Mouse (Mus musculus) embryonic facial prominence, embryonic 12.5 days (tissue): ENCODE measurements around the gene Exd1. TPM values are rescaled to one million over a fixed set of nuclear protein-coding genes. Genes with fewer than 3 reads are reported as not detected.
"Not testable (repeated sequence)": the region's sequence is repeated elsewhere in the genome, so short reads cannot be mapped to it uniquely, and the experiment has no call there.

Source experiments
- ATAC-seq: fragments of 200-750 bp; cut with Nextera tagmentation; 2 replicates; pipeline ENCODE4 v1.8.0; 2017; ENCODE audit not compliant: insufficient number of reproducible peaks, insufficient read depth, low FRiP score, low TSS enrichment
- H3K27ac ChIP-seq: fragments of 300-500 bp; sonication (generic); 2 replicates; pipeline ENCODE4 v1.5.1; 2016; ENCODE audit warnings: mild to moderate bottlenecking
- H3K27me3 ChIP-seq: fragments of 300-500 bp; sonication (generic); 2 replicates; pipeline ENCODE4 v1.6.1; 2016; ENCODE audit warnings: mild to moderate bottlenecking, moderate library complexity
- H3K36me3 ChIP-seq: fragments of 300-500 bp; sonication (generic); 2 replicates; pipeline ENCODE4 v1.6.1; 2016; ENCODE audit warnings: mild to moderate bottlenecking
- H3K4me1 ChIP-seq: fragments of 300-500 bp; sonication (generic); 2 replicates; pipeline ENCODE4 v1.6.1; 2016
- H3K4me2 ChIP-seq: fragments of 300-500 bp; sonication (generic); replicated peaks from 2 replicates; pipeline ENCODE4 v1.6.1; 2016; ENCODE audit warnings: mild to moderate bottlenecking, moderate library complexity
- H3K4me3 ChIP-seq: fragments of 300-500 bp; sonication (generic); 2 replicates; pipeline ENCODE4 v1.5.1; 2016; ENCODE audit warnings: mild to moderate bottlenecking
- H3K9ac ChIP-seq: fragments of 300-500 bp; sonication (generic); 2 replicates; pipeline ENCODE4 v1.6.1; 2016; ENCODE audit warnings: mild to moderate bottlenecking, moderate library complexity
- H3K9me3 ChIP-seq: fragments of 300-500 bp; sonication (generic); 2 replicates; pipeline ENCODE4 v1.6.1; 2016; ENCODE audit warnings: mild to moderate bottlenecking, moderate library complexity
- WGBS: fragments of 180-500 bp; shearing (Covaris S2); methylation state at CpG from one replicate; pipeline ENCODE4 v1.1.7; 2016; 5-methylcytosine and 5-hydroxymethylcytosine counted together
- polyA plus RNA-seq: library from polyadenylated mRNA; unstranded; fragments of >200 nt; fragmentation: Nextera tagmentation; extraction: Ambion mirVana; gene quantifications from 2 replicates; pipeline ENCODE4 v1.2.1, GENCODE M21; 2016

Gene Exd1
- polyA plus RNA-seq, 1 experiment from 2014 or later = 0.32 TPM

- Histone ChIP-seq H3K4me3 (no peak overlapping the region), H3K9ac (no peak overlapping the region), H3K9me3 (no peaks in the 10 kb centered on the region), H3K4me1 (no peaks in the 10 kb centered on the region), H3K27me3 (no peaks in the 10 kb centered on the region), H3K4me2 (no peak overlapping the region), H3K27ac (no peak overlapping the region), H3K36me3 (no peaks in the 10 kb centered on the region)
- no peak for ATAC-seq
- 41% methylated on average over 4 of the region's 4 CpGs for WGBS
These were observed 22.0 kb downstream of the Exd1 start for GRCm38 (mm10) chr2:119525422-119525821.

- H3K4me1 ChIP-seq = no peaks in the 10 kb centered on the region
- H3K9ac ChIP-seq = no peak overlapping the region
- no peaks in the 10 kb centered on the region for H3K36me3 ChIP-seq
- no peak overlapping the region for H3K27ac ChIP-seq
- no peaks in the 10 kb centered on the region for H3K9me3 ChIP-seq
- H3K4me3 ChIP-seq = no peak overlapping the region
- 74% methylated on average over 4 of the region's 4 CpGs for WGBS
- H3K27me3 ChIP-seq = no peaks in the 10 kb centered on the region
- ATAC-seq = no peak
- no peak overlapping the region for H3K4me2 ChIP-seq
These were observed 23.6 kb downstream of the Exd1 start for GRCm38 (mm10) chr2:119523836-119524235.

DNA sequence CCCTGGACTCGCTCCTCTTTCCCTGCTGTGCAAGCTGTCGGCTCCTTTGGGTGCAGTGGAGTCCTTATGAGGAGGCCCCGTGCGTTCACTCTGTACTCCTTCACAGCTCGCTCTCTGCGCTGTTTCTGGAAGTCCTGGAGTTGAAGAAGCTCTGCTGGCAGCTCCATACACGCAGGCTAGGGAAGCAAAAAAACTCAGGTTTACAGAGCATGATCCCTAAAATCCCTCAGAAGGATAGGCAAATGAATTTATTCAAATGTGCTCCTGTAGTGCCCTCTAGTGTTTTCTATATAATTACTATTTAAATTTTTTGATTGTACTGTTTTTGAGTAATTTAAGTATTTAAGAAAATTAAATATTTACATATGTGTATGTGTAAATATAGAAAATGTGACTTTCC lies 26.9 kb downstream of the Exd1 start:
- no peak for ATAC-seq
- Histone ChIP-seq H3K36me3 (no peaks in the 10 kb centered on the region), H3K4me3 (no peak overlapping the region), H3K9me3 (no peaks in the 10 kb centered on the region), H3K9ac (no peak overlapping the region), H3K4me1 (no peaks in the 10 kb centered on the region), H3K4me2 (no peak overlapping the region), H3K27me3 (no peaks in the 10 kb centered on the region), H3K27ac (no peak overlapping the region)
- 63% methylated on average over 7 of the region's 7 CpGs for WGBS

DNA sequence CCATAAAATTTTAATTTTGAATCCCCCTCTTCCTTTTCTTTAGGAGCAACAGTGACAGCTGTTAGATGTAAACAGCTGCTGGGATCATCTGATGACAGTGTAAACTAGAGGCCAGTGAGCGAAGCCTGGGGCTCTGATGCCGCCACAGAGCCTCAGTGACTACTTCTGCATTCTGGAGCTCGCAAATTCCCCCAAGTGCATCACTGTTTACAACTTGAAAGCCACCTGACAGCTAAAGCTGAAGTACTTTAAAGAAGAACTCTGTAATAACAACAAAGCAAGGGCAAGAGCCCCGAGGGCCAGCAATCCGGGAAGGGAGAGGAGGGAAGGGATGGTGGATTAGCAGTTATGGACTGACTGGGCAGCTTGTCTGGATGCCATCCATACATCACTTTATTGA lies 30.6 kb downstream of the Exd1 start:
- Histone ChIP-seq H3K27ac (no peak overlapping the region), H3K4me2 (no peak overlapping the region), H3K4me3 (no peak overlapping the region), H3K36me3 (no peaks in the 10 kb centered on the region), H3K4me1 (no peaks in the 10 kb centered on the region), H3K27me3 (no peaks in the 10 kb centered on the region), H3K9me3 (no peaks in the 10 kb centered on the region), H3K9ac (no peak overlapping the region)
- ATAC-seq = no peak
- 46% methylated on average over 5 of the region's 5 CpGs for WGBS

GRCm38 (mm10) chr2:119514026-119514522 lies 33.4 kb downstream of the Exd1 start:
- Histone ChIP-seq H3K4me1 (no peaks in the 10 kb centered on the region), H3K9ac (no peak overlapping the region), H3K4me2 (no peak overlapping the region), H3K36me3 (no peaks in the 10 kb centered on the region), H3K27ac (no peak overlapping the region), H3K9me3 (no peaks in the 10 kb centered on the region), H3K27me3 (no peaks in the 10 kb centered on the region), H3K4me3 (no peak overlapping the region)
- 71% methylated on average over 3 of the region's 3 CpGs for WGBS
- no peak for ATAC-seq

DNA sequence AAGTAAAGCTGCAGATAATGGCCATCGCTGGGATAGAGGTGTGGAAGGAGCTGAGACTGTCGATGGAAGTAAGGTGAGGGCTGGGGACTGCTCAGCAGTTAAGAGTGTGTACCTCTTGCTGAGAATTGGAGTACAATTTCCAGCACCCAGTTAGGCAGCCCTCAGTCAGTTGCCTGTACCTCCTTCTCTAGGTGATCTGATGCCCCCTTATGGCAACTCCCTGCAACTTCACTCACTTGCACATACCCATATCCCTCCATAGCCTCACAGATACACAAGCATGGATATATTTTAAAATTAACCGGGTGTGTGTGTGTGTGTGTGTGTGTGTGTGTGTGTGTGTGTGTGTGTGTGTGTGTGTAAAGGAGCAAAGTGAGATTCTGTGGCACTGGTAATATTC lies 35.1 kb downstream of the Exd1 start:
- Histone ChIP-seq H3K4me3 (no peak overlapping the region), H3K9ac (no peak overlapping the region), H3K9me3 (no peaks in the 10 kb centered on the region), H3K27ac (no peak overlapping the region), H3K4me1 (no peaks in the 10 kb centered on the region), H3K4me2 (no peak overlapping the region), H3K36me3 (no peaks in the 10 kb centered on the region), H3K27me3 (no peaks in the 10 kb centered on the region)
- ATAC-seq = no peak
- WGBS = 77% methylated on average over 3 of the region's 3 CpGs

- H3K4me3 ChIP-seq = no peak overlapping the region
- no peaks in the 10 kb centered on the region for H3K9me3 ChIP-seq
- no peaks in the 10 kb centered on the region for H3K4me1 ChIP-seq
- H3K27ac ChIP-seq = no peak overlapping the region
- no peak overlapping the region for H3K4me2 ChIP-seq
- 81% methylated on average over 2 of the region's 2 CpGs for WGBS
- H3K27me3 ChIP-seq = no peaks in the 10 kb centered on the region
- H3K36me3 ChIP-seq = no peaks in the 10 kb centered on the region
- no peak for ATAC-seq
- no peak overlapping the region for H3K9ac ChIP-seq
These were observed 36.6 kb downstream of the Exd1 start for GRCm38 (mm10) chr2:119510856-119511255.

DNA sequence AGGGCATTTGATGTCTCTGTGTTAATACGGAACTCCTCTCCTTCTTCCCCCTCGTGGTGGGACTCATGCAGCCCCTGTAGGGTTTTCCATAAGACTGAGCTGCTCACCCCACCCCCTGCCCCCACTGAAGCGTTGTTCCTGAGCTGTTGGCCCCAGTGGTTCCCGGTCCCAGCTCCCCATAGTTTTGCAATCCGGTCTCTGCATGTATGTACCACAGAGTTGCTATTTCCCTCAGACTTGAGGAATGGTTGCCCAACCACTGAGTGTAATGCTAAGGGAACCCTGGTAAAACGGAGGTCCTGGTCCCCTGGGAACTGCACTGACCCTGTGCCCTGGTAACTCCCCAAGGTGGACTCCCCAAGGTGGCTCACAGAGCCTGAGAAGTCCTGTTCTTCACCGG lies 38.9 kb downstream of the Exd1 start:
- not testable (repeated sequence) for H3K27me3 ChIP-seq, H3K27ac ChIP-seq, H3K4me2 ChIP-seq, H3K4me3 ChIP-seq, ATAC-seq, H3K36me3 ChIP-seq, H3K9me3 ChIP-seq, H3K4me1 ChIP-seq, H3K9ac ChIP-seq
- WGBS = 66% methylated on average over 7 of the region's 7 CpGs

DNA sequence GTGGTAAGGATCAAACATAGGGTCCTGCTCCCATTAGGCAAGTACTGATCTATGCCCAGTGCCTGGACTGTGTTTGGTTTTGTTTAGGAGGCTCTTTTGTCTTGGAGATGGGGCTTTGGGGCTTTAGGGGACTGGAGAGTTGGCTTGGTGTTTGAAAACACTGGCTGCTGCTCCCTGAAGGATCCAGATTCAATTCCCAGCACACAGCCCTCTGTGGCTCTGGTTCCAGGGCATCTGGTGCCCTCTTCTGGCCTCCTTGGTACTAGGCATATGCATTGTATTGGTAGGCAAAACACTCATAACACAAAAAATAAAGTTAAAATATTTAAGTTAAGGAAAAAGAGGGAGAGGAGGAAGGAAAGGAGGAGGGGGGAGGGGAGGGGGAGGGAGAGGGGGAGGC lies 40.3 kb downstream of the Exd1 start:
- no peak overlapping the region for H3K4me3 ChIP-seq
- ATAC-seq = no peak
- H3K4me1 ChIP-seq = no peaks in the 10 kb centered on the region
- no peaks in the 10 kb centered on the region for H3K36me3 ChIP-seq
- H3K27ac ChIP-seq = no peak overlapping the region
- H3K9ac ChIP-seq = no peak overlapping the region
- H3K27me3 ChIP-seq = no peaks in the 10 kb centered on the region
- no peak overlapping the region for H3K4me2 ChIP-seq
- H3K9me3 ChIP-seq = no peaks in the 10 kb centered on the region

- Histone ChIP-seq H3K4me3 (no peak overlapping the region), H3K9me3 (no peaks in the 10 kb centered on the region), H3K36me3 (no peaks in the 10 kb centered on the region), H3K4me1 (no peaks in the 10 kb centered on the region), H3K9ac (no peak overlapping the region), H3K4me2 (no peak overlapping the region), H3K27ac (no peak overlapping the region), H3K27me3 (no peaks in the 10 kb centered on the region)
- no peak for ATAC-seq
- 68% methylated on average over 2 of the region's 2 CpGs for WGBS
These were observed 46.3 kb downstream of the Exd1 start for GRCm38 (mm10) chr2:119500965-119501652.

DNA sequence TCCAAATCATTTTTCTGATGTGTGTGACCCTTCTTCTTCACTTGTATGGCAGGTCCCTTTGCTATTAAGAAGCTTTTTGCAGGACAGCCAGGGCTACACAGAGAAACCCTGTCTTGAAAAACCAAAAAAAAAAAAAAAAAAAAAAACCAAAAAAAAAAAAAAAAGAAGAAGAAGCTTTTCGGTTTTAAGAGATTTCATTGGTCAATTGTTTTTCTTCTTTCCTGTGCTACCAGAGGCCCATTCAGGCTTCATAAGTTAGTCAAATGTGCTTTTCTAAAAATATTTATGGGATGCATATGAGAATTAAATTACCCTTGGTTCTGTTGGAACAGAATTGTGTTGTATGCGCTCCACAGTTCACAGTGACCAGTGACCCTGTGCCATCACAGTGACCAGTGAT lies 48.6 kb downstream of the Exd1 start:
- WGBS = 88% methylated on average over 2 of the region's 2 CpGs
- no peak for ATAC-seq
- Histone ChIP-seq H3K9ac (no peak overlapping the region), H3K4me3 (no peak overlapping the region), H3K27ac (no peak overlapping the region), H3K9me3 (no peaks in the 10 kb centered on the region), H3K27me3 (no peaks in the 10 kb centered on the region), H3K4me2 (no peak overlapping the region), H3K36me3 (no peaks in the 10 kb centered on the region), H3K4me1 (no peaks in the 10 kb centered on the region)

DNA sequence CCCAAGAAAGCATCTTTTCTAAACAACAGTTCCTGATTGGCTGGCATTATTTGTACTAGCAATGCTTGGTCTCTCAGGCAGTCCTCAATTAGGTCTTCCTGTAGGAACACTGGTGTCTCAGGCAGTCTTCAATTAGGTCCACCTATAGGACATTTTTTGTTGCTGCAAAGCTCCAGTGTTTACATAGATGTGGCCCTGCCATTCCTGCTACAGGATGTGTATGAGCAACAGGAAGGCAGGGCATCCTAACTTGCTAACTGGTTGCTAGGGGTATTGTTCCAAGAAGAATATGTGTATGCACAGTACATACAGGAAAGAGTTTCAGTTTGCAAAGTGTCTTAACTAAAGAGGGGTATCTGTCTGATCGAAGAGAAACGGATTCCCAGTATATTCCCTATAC lies 51.3 kb downstream of the Exd1 start:
- Histone ChIP-seq H3K9me3 (no peaks in the 10 kb centered on the region), H3K36me3 (no peaks in the 10 kb centered on the region), H3K27ac (no peak overlapping the region), H3K4me3 (no peak overlapping the region), H3K4me2 (no peak overlapping the region), H3K4me1 (no peaks in the 10 kb centered on the region), H3K27me3 (no peaks in the 10 kb centered on the region), H3K9ac (no peak overlapping the region)
- ATAC-seq = no peak
- WGBS = 84% methylated on average over 2 of the region's 2 CpGs

- no peaks in the 10 kb centered on the region for H3K27me3 ChIP-seq
- no peaks in the 10 kb centered on the region for H3K4me1 ChIP-seq
- 55% methylated on average over 5 of the region's 5 CpGs for WGBS
- no peak overlapping the region for H3K4me2 ChIP-seq
- no peaks in the 10 kb centered on the region for H3K36me3 ChIP-seq
- H3K9me3 ChIP-seq = no peaks in the 10 kb centered on the region
- no peak for ATAC-seq
- H3K9ac ChIP-seq = no peak overlapping the region
- H3K4me3 ChIP-seq = no peak overlapping the region
- no peak overlapping the region for H3K27ac ChIP-seq
These were observed 55.5 kb downstream of the Exd1 start for GRCm38 (mm10) chr2:119491953-119492352.
